Mouse (Mus musculus): ENCODE measurements around the gene Inafm2.

The Inafm2 gene

GRCm38 (mm10) chr2:118745232-118745884, at the start of gene Inafm2:
Gene Inafm2 (plus strand): TSS chr2:118745758.
- DNase-seq (ENCODE audit: low spot score in 2 of 2): peak; percentile 84 to 90

- no peak for DNase-seq (ENCODE audit: low spot score in 2 of 2)
Observed at GRCm38 (mm10) chr2:118696451-118697308, 48.9 kb upstream of the Inafm2 start.

- DNase-seq (ENCODE audit: low spot score in 2 of 2): no peak
Observed at GRCm38 (mm10) chr2:118697311-118697877, 48.2 kb upstream of the Inafm2 start.

GRCm38 (mm10) chr2:118697955-118698354, 47.6 kb upstream of the Inafm2 start:
- no peak for DNase-seq (ENCODE audit: low spot score in 2 of 2)

GRCm38 (mm10) chr2:118700179-118701062, 45.1 kb upstream of the Inafm2 start:
- peak; percentile 74 to 81 for DNase-seq (ENCODE audit: low spot score in 2 of 2)

- DNase-seq (ENCODE audit: low spot score in 2 of 2): no peak
Observed at GRCm38 (mm10) chr2:118701161-118701560, 44.4 kb upstream of the Inafm2 start.

GRCm38 (mm10) chr2:118701971-118702882, 43.3 kb upstream of the Inafm2 start:
- no peak for DNase-seq (ENCODE audit: low spot score in 2 of 2)

- DNase-seq (ENCODE audit: low spot score in 2 of 2): no peak
Observed at GRCm38 (mm10) chr2:118702883-118703761, 42.4 kb upstream of the Inafm2 start.

- peak in 1 of 2 experiments; percentile 65 for DNase-seq (ENCODE audit: low spot score in 2 of 2)
Observed at GRCm38 (mm10) chr2:118703913-118704730, 41.4 kb upstream of the Inafm2 start, which contains the start of gene Ankrd63. Gene Ankrd63 (minus strand): TSS chr2:118703963.

- DNase-seq (ENCODE audit: low spot score in 2 of 2): peak in 1 of 2 experiments; percentile 38
Observed at GRCm38 (mm10) chr2:118706436-118706835, 39.1 kb upstream of the Inafm2 start.

- DNase-seq (ENCODE audit: low spot score in 2 of 2): no peak
Observed at GRCm38 (mm10) chr2:118708472-118708871, 37.1 kb upstream of the Inafm2 start.

- no peak for DNase-seq (ENCODE audit: low spot score in 2 of 2)
Observed at GRCm38 (mm10) chr2:118709655-118710221, 35.8 kb upstream of the Inafm2 start.

GRCm38 (mm10) chr2:118711038-118711494, 34.5 kb upstream of the Inafm2 start:
- peak in 1 of 2 experiments; percentile 53 for DNase-seq (ENCODE audit: low spot score in 2 of 2)

GRCm38 (mm10) chr2:118713631-118714030, 31.9 kb upstream of the Inafm2 start:
- no peak for DNase-seq (ENCODE audit: low spot score in 2 of 2)

GRCm38 (mm10) chr2:118714230-118714629, 31.3 kb upstream of the Inafm2 start:
- DNase-seq (ENCODE audit: low spot score in 2 of 2): peak; percentile 73 to 85

- DNase-seq (ENCODE audit: low spot score in 2 of 2): no peak
Observed at GRCm38 (mm10) chr2:118716677-118717076, 28.9 kb upstream of the Inafm2 start.

GRCm38 (mm10) chr2:118723693-118724486, 21.7 kb upstream of the Inafm2 start:
- DNase-seq (ENCODE audit: low spot score in 2 of 2): no peak

All from right cerebral cortex, adult 2 months (tissue).